Mouse (Mus musculus): ENCODE data around the gene Zglp1. TPM values are rescaled to one million over a fixed set of nuclear protein-coding genes. Genes with fewer than 3 reads are reported as not detected.

Gene Zglp1
- 1.4 and 2.4 TPM in 2 replicates for polyA plus RNA-seq (2014; fragmentation: Nextera tagmentation; extraction: Ambion mirVana)

GRCm38 (mm10) chr9:21067006-21067684 lies at the start of gene Zglp1:
Gene Zglp1, minus strand, starts transcription at chr9:21067093.
- Histone ChIP-seq H3K9me3 (ENCODE audit: control insufficient read depth, low read length) (no peaks in the 10 kb centered on the region), H3K27me3 (ENCODE audit: control insufficient read depth, insufficient read depth, low read length) (no peaks in the 10 kb centered on the region), H3K4me3 (ENCODE audit: low read depth, low read length) (no peak within 1 kb of the TSS), H3K36me3 (ENCODE audit: control insufficient read depth, insufficient read depth, low read length) (peaks cover 13% of the 10 kb centered on the region; the same call in 1 of the 2 replicates), H3K9ac (ENCODE audit: low read length) (no peak within 1 kb of the TSS), H3K4me1 (ENCODE audit: control insufficient read depth, insufficient read depth, low read length) (no peaks in the 10 kb centered on the region), H3K27ac (replicated peaks; ENCODE audit: low read depth, low read length) (no peak within 1 kb of the TSS), H3K4me2 (ENCODE audit: low read depth, severe bottlenecking) (no peak within 1 kb of the TSS)
- 84% methylated on average over 26 of the region's 27 CpGs for WGBS
- ATAC-seq (ENCODE audit: insufficient number of reproducible peaks, low FRiP score, low TSS enrichment, low read depth) (no peak), DNase-seq (ENCODE audit: low spot score) (no peak)

- Histone ChIP-seq H3K9me3 (ENCODE audit: control insufficient read depth, low read length) (peaks cover 3% of the 10 kb centered on the region; the same call in 1 of the 2 replicates), H3K4me1 (ENCODE audit: control insufficient read depth, insufficient read depth, low read length) (no peaks in the 10 kb centered on the region), H3K4me2 (ENCODE audit: low read depth, severe bottlenecking) (no peak overlapping the region), H3K27ac (replicated peaks; ENCODE audit: low read depth, low read length) (no peak overlapping the region), H3K9ac (ENCODE audit: low read length) (no peak overlapping the region), H3K4me3 (ENCODE audit: low read depth, low read length) (no peak overlapping the region), H3K36me3 (ENCODE audit: control insufficient read depth, insufficient read depth, low read length) (no peaks in the 10 kb centered on the region), H3K27me3 (ENCODE audit: control insufficient read depth, insufficient read depth, low read length) (no peaks in the 10 kb centered on the region)
- ATAC-seq (ENCODE audit: insufficient number of reproducible peaks, low FRiP score, low TSS enrichment, low read depth) (no peak), DNase-seq (ENCODE audit: low spot score) (no peak)
- WGBS, result 91% methylated on average over 8 of the region's 8 CpGs
Observed at GRCm38 (mm10) chr9:21115105-21115504, 48.2 kb upstream of the Zglp1 start.

GRCm38 (mm10) chr9:21114190-21114589 lies 47.3 kb upstream of the Zglp1 start:
- 92% methylated on average over 7 of the region's 7 CpGs for WGBS
- DNase-seq (ENCODE audit: low spot score), result no peak
- no peaks in the 10 kb centered on the region for H3K36me3 ChIP-seq (ENCODE audit: control insufficient read depth, insufficient read depth, low read length)
- no peak overlapping the region for H3K4me2 ChIP-seq (ENCODE audit: low read depth, severe bottlenecking)
- no peak for ATAC-seq (ENCODE audit: insufficient number of reproducible peaks, low FRiP score, low TSS enrichment, low read depth)
- no peak overlapping the region for H3K9ac ChIP-seq (ENCODE audit: low read length)
- no peak overlapping the region for H3K4me3 ChIP-seq (ENCODE audit: low read depth, low read length)
- H3K9me3 ChIP-seq (ENCODE audit: control insufficient read depth, low read length), result peaks cover 3% of the 10 kb centered on the region; the same call in 1 of the 2 replicates
- no peaks in the 10 kb centered on the region for H3K4me1 ChIP-seq (ENCODE audit: control insufficient read depth, insufficient read depth, low read length)
- H3K27ac ChIP-seq (replicated peaks; ENCODE audit: low read depth, low read length), result no peak overlapping the region
- no peaks in the 10 kb centered on the region for H3K27me3 ChIP-seq (ENCODE audit: control insufficient read depth, insufficient read depth, low read length)

- H3K9me3 ChIP-seq (ENCODE audit: control insufficient read depth, low read length), result peaks cover 3% of the 10 kb centered on the region; the same call in 1 of the 2 replicates
- no peaks in the 10 kb centered on the region for H3K27me3 ChIP-seq (ENCODE audit: control insufficient read depth, insufficient read depth, low read length)
- no peak overlapping the region for H3K4me3 ChIP-seq (ENCODE audit: low read depth, low read length)
- 90% methylated on average over 6 of the region's 6 CpGs for WGBS
- DNase-seq (ENCODE audit: low spot score) (no peak), ATAC-seq (ENCODE audit: insufficient number of reproducible peaks, low FRiP score, low TSS enrichment, low read depth) (no peak)
- H3K4me2 ChIP-seq (ENCODE audit: low read depth, severe bottlenecking), result no peak overlapping the region
- no peak overlapping the region for H3K9ac ChIP-seq (ENCODE audit: low read length)
- no peak overlapping the region for H3K27ac ChIP-seq (replicated peaks; ENCODE audit: low read depth, low read length)
- no peaks in the 10 kb centered on the region for H3K4me1 ChIP-seq (ENCODE audit: control insufficient read depth, insufficient read depth, low read length)
- no peaks in the 10 kb centered on the region for H3K36me3 ChIP-seq (ENCODE audit: control insufficient read depth, insufficient read depth, low read length)
Observed at GRCm38 (mm10) chr9:21113751-21114150, 46.9 kb upstream of the Zglp1 start.

- ATAC-seq (ENCODE audit: insufficient number of reproducible peaks, low FRiP score, low TSS enrichment, low read depth) (no peak), DNase-seq (ENCODE audit: low spot score) (no peak)
- 44% methylated on average over 23 of the region's 23 CpGs for WGBS
- no peaks in the 10 kb centered on the region for H3K4me1 ChIP-seq (ENCODE audit: control insufficient read depth, insufficient read depth, low read length)
- no peaks in the 10 kb centered on the region for H3K9me3 ChIP-seq (ENCODE audit: control insufficient read depth, low read length)
- H3K4me2 ChIP-seq (ENCODE audit: low read depth, severe bottlenecking), result no peak overlapping the region
- no peak overlapping the region for H3K9ac ChIP-seq (ENCODE audit: low read length)
- no peak overlapping the region for H3K4me3 ChIP-seq (ENCODE audit: low read depth, low read length)
- no peaks in the 10 kb centered on the region for H3K27me3 ChIP-seq (ENCODE audit: control insufficient read depth, insufficient read depth, low read length)
- no peak overlapping the region for H3K27ac ChIP-seq (replicated peaks; ENCODE audit: low read depth, low read length)
- H3K36me3 ChIP-seq (ENCODE audit: control insufficient read depth, insufficient read depth, low read length), result no peaks in the 10 kb centered on the region
Observed at GRCm38 (mm10) chr9:21107607-21108237, 40.8 kb upstream of the Zglp1 start.

GRCm38 (mm10) chr9:21105760-21106564 lies 39.1 kb upstream of the Zglp1 start:
- DNase-seq (ENCODE audit: low spot score) (no peak), ATAC-seq (ENCODE audit: insufficient number of reproducible peaks, low FRiP score, low TSS enrichment, low read depth) (no peak)
- Histone ChIP-seq H3K27ac (replicated peaks; ENCODE audit: low read depth, low read length) (no peak overlapping the region), H3K4me3 (ENCODE audit: low read depth, low read length) (no peak overlapping the region), H3K4me1 (ENCODE audit: control insufficient read depth, insufficient read depth, low read length) (no peaks in the 10 kb centered on the region), H3K9ac (ENCODE audit: low read length) (no peak overlapping the region), H3K9me3 (ENCODE audit: control insufficient read depth, low read length) (no peaks in the 10 kb centered on the region), H3K36me3 (ENCODE audit: control insufficient read depth, insufficient read depth, low read length) (no peaks in the 10 kb centered on the region), H3K4me2 (ENCODE audit: low read depth, severe bottlenecking) (no peak overlapping the region), H3K27me3 (ENCODE audit: control insufficient read depth, insufficient read depth, low read length) (no peaks in the 10 kb centered on the region)
- 81% methylated on average over 5 of the region's 5 CpGs for WGBS

- Histone ChIP-seq H3K9ac (ENCODE audit: low read length) (no peak overlapping the region), H3K27me3 (ENCODE audit: control insufficient read depth, insufficient read depth, low read length) (no peaks in the 10 kb centered on the region), H3K36me3 (ENCODE audit: control insufficient read depth, insufficient read depth, low read length) (no peaks in the 10 kb centered on the region), H3K4me3 (ENCODE audit: low read depth, low read length) (no peak overlapping the region), H3K4me2 (ENCODE audit: low read depth, severe bottlenecking) (no peak overlapping the region), H3K27ac (replicated peaks; ENCODE audit: low read depth, low read length) (no peak overlapping the region), H3K4me1 (ENCODE audit: control insufficient read depth, insufficient read depth, low read length) (no peaks in the 10 kb centered on the region), H3K9me3 (ENCODE audit: control insufficient read depth, low read length) (no peaks in the 10 kb centered on the region)
- ATAC-seq (ENCODE audit: insufficient number of reproducible peaks, low FRiP score, low TSS enrichment, low read depth), result no peak
- no peak for DNase-seq (ENCODE audit: low spot score)
- WGBS, result 82% methylated on average over 6 of the region's 6 CpGs
Observed at GRCm38 (mm10) chr9:21104814-21105213, 37.9 kb upstream of the Zglp1 start.

- no peak overlapping the region for H3K4me3 ChIP-seq (ENCODE audit: low read depth, low read length)
- WGBS, result 91% methylated on average over 2 of the region's 2 CpGs
- H3K4me2 ChIP-seq (ENCODE audit: low read depth, severe bottlenecking), result no peak overlapping the region
- no peak for DNase-seq (ENCODE audit: low spot score)
- H3K4me1 ChIP-seq (ENCODE audit: control insufficient read depth, insufficient read depth, low read length), result no peaks in the 10 kb centered on the region
- H3K9ac ChIP-seq (ENCODE audit: low read length), result no peak overlapping the region
- no peaks in the 10 kb centered on the region for H3K27me3 ChIP-seq (ENCODE audit: control insufficient read depth, insufficient read depth, low read length)
- no peak for ATAC-seq (ENCODE audit: insufficient number of reproducible peaks, low FRiP score, low TSS enrichment, low read depth)
- H3K9me3 ChIP-seq (ENCODE audit: control insufficient read depth, low read length), result no peaks in the 10 kb centered on the region
- H3K36me3 ChIP-seq (ENCODE audit: control insufficient read depth, insufficient read depth, low read length), result no peaks in the 10 kb centered on the region
- H3K27ac ChIP-seq (replicated peaks; ENCODE audit: low read depth, low read length), result no peak overlapping the region
Observed at GRCm38 (mm10) chr9:21102076-21102475, 35.2 kb upstream of the Zglp1 start.

All from limb, embryonic 11.5 days (tissue).